Mouse (Mus musculus) adrenal gland (tissue): Measurements from ENCODE around the gene Gm17482.
"Not testable (repeated sequence)": the region's sequence is repeated elsewhere in the genome, so short reads cannot be mapped to it uniquely, and the experiment has no call there.

ENCODE experiments used
- intact Hi-C: fragments of 180-260 bp; cut with DNase I; formaldehyde crosslinking; loops from one replicate; pipeline ENCODE4 v1.15.1; 2025
- long read RNA-seq, 2 experiments: library from polyadenylated mRNA; unstranded; transcript quantifications; one replicate each; pipeline ENCODE4 v2.0.0; 2020; ENCODE audit warnings: borderline replicate concordance in 1 of 2; ENCODE audit not compliant: insufficient replicate concordance in 1 of 2

Gm17482 gene
- long read RNA-seq, experiment 1, partial matches to known transcripts = 0 of 1 reads
- long read RNA-seq, experiment 1, other reads (novel, unspliced or antisense) = 1 of 1 reads
- long read RNA-seq, experiment 2 = 0 reads

DNA sequence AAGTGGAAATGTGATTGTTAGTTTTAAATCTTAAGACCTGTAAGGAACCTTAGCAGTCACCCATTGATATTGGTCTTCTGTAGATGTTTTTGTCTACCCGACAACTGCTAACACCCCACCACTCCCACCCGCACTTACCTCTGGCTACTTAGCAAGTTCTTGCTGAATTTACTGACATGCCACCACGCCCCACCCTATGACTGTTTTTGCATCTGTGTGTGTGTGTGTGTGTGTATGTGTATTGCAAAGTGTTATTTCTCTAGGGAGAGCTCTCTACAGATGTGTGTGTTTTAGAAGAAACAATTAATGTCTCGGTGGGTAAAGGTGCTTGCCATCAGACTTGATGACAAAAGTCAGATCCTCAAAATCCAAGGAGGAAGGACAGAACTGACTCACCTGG, at the start of gene Gm17482:
Gene Gm17482 (plus strand): TSS at position 301 of the 400 bp plus-strand sequence.
- intact Hi-C loops = loop anchor here (1.0 kb wide), 2 partner anchors 40 to 312 kb away; no protein-coding TSS in a partner anchor

DNA sequence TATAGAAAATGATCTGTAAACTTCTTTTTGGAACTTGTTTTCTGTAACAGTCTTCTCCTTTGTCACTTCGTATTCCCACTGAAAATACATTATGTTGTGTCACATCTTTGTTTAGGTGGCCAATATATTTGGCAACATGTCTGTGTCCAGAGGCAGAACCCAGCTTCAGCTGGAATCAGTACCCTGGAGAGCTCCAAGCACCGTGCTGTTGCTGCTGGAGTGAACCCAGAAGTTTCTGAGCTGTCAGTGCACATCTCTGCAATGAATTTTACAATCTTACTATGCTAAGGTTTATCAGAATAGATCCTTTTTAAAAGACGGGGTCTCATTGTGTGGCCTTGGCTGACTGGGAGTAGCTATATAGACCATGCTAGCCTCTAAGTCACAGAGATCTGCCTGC, 48.3 kb upstream of the Gm17482 start:
- intact Hi-C loops = loop anchor here (5.0 kb wide), 1 partner anchor 43 kb away; no protein-coding TSS in a partner anchor

DNA sequence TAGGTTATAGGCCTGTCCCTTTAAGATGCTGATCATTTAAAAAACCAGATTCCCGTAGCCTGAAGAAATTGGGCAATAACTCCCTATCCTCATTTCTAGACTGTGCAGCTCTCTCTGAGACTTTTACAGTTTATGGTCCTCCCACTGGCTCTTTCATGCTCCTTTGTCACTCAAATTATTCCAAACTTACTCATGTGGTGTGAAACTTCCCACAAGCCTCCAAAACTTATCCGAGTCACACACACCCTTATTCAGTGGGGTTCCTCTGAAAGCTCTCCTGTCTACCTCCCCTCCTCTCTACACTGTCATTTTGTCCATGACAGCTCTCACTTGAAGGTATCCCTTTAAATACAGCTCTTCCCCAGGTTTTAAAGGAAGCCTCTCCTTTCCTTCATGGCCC, 46.0 kb upstream of the Gm17482 start:
- intact Hi-C loops = no loop called here

DNA sequence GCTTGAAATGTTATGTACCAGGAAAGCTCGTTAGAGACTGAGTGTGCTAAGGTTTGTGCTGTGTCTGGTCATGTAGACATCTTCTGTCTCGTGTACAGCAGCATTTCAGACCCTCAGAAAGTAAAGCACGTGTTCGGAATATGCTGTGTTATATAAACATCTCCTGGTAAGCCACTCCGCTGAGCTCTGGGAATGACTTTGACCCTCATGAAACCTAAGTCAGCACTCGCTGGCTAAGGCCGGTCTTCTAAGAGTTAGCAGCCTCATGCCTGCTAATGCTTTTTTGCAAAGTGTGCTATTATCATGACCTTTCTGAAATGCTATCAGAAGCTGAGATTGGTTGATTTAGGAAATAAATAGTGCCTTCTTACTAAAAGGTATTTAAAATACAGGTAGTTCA, 36.0 kb upstream of the Gm17482 start:
- intact Hi-C loops = no loop called here

DNA sequence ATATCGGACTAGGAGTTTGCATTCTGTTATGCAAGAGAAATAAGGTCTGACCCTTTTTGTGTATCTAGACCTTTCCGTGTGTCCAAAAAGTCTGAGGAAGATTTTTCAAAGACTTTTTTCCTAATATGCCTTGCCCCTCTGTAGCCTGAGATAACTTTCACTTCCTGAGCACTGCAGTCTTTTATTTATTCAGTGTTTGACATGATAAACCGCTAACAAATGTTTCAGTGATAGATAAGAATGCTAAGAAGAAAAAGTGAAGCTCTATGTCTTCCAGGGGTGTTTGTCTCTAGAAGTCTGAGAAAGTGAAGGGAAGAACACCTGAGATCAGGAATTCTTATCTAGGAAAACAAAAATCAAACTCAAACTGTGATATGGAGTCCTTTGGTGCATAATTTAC, 26.4 kb upstream of the Gm17482 start:
- intact Hi-C loops = no loop called here

DNA sequence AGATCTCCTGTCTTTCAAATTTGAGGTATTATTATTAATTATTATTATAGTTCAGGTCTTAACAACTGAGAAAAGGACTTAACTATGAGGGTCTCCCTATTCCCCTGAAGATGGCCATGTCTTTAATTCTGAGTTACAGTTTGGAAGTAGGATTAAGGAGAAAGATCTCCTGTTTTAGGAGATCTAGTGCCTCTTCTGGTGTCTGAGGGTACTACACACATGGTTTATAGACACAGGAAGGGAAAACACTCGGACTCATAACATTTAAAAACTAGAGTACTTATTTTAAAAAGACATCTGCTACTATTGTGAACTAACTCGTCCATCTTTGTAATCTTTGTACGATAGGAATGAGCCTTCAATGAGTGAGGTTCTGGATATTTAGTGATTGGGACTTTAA, 24.1 kb upstream of the Gm17482 start:
- intact Hi-C loops = no loop called here

DNA sequence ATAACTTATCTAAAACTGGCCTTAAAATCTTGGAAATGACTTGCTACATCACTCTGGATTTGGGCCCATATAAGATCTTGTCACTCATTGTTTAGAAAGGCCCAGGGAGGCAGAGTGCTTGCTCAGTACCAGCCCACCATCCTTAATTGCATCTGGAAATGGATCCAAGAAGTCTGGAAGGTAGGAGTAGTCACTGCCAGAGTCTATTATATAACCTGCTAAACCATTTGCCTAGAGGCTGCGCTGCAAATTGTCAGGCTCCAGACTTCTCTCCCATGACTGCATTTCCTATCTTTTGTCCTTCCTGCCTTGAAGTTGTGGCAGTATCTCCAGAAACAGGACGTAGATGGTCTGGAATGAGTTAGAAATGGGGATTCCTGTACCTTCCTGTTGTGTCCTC, 17.0 kb upstream of the Gm17482 start:
- intact Hi-C loops = no loop called here

DNA sequence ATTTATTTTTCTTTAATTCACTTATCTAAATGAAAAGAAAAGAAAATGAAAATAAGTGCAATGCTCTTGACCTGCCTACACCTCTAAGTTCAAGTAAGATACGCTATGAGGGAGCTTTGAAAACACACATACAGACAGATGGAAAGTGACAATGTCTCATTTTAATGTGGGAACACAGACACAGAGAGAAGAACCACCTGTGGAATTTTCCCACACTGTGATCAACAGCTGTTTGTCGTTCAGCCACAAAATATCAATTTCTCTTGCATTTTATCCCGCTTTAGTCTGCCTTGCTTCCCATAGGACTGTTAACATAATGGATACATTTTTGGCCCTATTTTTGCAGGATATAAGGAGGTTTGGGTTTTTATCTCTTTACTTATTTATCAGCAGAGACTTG, 16.3 kb upstream of the Gm17482 start:
- intact Hi-C loops = no loop called here

DNA sequence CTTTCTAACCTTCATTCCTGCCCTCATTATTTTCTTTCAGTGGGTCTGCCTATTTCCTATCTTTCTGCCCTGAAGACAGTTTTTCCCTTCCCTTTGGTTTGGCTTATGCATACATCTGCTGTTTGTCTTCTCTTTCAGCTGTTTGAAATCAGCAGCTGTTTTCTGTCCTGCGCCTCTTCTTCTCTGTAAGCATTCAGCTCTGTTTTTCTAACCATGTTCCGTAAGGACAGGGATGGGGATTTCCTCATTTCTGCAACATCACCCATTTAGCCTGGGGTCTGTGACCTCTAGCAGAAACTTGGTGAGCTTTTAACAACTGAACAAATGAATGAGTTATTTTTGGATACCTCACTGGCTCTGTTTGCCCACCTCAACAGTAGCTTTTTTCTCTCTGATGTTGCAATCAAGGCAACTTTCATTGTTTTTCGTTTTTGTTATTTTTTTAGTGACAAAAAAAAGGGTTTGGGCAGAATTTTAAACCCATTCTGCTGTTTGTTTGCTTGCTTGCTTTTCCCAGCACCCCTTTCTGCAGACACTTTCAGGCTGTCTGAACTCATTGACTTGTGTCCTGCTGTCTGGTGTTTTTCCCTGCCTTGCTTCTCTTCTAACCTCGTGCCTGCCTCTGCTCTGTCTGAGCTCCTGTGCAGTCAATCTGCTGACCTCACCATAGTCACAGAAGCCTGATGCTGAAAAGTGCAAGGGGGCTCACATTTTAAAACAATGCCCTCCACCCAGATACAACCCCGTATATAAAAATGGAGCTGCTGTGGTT, 14.8 kb upstream of the Gm17482 start:
- intact Hi-C loops = no loop called here

DNA sequence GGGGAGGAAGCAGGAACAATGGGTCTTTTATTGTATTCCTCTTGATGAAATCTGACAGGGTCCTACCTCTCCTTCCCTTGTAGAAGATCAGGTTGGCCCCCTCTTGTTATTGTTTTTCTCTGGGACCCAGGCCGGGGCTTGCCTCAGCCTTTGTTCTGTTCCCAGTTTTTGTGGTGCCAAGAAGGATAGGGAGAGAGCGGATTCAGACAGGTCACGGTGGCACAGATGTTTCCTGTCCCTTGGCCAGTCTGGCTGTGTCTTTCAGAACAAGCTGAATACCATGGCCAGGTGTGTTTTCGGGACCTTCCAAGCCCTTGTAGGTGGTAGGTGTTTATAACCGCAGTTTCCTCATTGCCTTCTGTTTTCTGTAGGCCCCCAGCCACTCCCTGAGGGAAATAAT, 14.0 kb upstream of the Gm17482 start:
- intact Hi-C loops = no loop called here

DNA sequence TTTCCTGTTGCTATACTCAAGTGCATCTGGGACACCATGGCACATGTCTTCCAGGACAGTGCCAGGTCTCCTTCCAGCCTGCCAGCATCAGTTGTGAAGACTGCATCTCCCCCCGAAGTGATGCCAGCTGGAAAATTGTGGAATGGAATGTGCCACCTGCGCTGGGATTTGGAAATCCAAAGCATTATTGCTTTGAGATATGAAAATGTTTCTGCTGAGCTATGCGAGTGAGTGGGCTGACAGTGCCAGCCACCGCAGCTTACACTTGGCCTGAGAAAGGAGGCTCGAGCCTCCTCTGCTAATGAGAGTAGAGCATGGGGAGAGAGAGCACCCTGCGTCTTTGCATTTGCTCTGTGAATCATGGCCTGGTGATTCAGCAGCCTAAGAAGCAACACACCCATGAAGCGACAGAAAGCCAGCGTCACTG, 5.9 kb upstream of the Gm17482 start:
- intact Hi-C loops = loop anchor here (5.0 kb wide), 1 partner anchor 44 kb away; no protein-coding TSS in a partner anchor

DNA sequence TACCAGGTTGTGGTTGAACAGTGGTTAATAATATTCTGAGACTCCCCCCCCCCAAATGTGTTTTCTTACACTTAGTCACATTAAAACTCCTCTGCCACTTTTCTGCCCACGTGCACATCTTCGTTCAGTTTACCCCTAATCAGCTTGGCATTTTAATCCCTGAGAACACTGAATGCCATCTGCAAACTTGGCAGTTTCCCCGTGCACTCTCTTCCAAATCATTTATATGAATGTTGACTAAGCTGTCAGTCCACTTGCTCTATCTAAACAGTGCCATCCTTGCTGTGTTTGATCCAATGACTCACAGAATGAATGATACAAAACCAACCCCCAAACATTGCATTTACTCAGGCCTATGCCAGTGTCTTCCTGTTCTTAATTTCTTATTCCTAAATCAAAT, 1.6 kb upstream of the Gm17482 start:
- intact Hi-C loops = no loop called here

DNA sequence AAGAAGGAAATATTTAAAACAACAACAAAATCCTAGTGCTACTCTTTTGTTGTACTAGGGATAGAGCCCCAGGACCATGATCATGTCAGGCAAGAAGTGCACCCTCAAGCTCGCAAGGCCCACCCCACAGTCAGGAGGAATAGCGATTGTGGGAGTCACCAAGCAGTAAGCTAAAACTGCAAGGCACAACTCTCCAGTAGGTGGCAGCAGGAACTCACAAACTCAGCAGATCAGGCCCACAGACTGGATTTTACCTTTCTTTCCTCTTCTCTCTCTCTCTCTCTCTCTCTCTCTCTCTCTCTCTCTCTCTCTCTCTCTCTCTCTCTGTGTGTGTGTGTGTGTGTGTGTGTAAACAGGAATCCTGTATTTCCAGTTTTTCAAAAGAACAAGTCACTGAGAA, 386 bp downstream of the Gm17482 start:
- intact Hi-C loops = loop anchor here (1.0 kb wide), 2 partner anchors 40 to 312 kb away; no protein-coding TSS in a partner anchor

DNA sequence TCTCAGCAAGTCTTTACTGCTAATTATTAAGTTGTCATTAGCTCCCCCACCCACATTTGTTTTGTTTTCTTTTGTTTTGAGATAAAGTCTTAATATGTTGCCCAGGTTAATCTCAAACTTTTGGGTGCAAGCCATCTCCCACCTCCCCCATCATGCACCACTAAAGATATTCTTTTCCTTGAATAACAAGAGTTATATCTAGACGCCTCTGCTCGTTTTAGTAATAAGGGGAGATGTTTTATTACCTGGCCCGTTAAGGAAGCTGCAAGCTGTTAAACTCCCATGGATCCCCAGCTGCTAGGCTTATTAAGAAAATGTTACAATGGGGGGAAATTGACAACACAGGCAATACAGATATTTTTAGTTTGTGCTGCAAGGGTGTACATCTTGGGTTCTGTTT, 3.4 kb downstream of the Gm17482 start:
- intact Hi-C loops = no loop called here

DNA sequence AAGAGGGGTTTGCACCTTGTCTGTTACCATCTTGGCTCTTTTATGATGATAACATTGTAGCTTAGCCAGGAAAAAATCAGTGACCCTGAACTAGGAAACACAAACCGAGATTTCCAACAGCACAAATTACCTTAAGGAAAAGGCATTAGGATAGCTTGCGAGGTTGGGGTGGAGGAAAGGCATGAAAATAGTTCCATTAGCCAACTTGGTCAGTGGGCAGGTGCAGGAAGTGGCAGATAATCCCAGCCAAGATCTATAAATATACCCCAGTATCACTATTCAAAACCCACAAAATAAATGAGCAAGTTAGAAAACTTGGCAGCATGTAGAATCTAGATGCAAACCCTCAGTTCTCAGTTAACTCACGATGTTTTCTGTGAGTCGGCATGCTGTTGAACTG, 4.7 kb downstream of the Gm17482 start:
- intact Hi-C loops = no loop called here

DNA sequence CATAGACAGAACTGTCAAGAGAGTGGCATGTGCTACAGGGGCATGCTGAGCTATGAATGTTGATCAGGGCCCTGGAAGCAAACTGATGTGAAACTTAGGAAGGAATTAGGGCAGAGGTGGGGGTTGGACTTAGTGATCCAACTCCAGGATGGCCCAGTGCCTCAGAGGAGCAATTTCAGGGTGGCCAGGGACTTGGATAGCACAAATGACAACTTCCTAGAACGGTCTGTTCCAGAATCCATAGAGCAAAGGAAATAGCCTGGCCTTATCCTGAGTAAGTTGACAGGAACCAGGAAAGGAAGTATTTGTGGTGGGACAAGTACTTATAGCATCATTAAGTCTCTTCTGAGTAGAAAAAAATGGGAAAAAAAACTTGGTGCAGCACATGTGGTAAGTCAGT, 5.4 kb downstream of the Gm17482 start:
- intact Hi-C loops = no loop called here

DNA sequence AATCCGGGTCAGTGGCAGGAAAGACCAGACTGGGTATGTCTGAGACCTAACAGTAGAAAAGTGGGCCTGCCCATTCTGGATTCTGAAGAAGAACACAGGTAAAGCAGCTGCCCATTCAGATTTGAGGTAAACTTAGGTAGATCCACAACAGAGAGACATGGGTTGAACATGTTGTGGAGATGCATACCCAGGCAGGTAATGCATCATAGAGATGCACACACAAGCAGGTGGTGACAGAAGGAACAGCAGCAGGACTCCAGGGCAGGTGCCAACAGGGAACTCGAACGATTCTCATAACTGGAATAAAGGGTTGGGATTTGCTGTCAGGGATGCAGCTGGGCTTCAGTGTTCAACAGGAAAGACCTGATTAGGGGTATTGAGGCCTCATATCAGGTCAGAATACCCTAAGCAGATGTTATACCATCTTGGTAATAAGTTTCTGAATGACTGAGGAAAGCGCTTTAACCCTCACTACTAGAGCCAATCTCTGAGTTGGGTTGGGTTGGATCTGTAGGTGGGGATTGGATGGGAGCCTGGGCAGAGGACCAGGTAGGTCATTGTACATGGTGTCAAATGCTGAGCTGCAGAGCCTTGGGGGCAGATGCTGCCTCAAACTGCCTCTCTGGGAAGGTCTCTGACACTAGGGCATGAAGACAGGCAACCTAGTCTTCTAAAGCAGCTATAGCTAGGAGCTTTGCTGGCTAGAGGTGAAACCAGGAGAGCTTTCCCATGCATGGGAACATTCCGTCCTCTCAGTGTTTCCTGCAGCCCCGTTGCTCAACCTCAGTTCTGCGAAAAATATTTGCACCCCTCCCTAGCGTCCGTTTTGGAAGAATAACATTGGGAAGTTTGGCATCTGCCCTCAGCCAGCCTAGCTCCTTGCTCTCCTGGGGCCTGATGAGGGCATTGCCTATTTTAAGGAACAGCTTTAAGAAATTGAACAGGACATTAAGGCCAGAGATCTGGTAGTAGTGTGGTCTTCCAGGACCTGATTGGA, 11.2 kb downstream of the Gm17482 start:
- intact Hi-C loops = no loop called here

DNA sequence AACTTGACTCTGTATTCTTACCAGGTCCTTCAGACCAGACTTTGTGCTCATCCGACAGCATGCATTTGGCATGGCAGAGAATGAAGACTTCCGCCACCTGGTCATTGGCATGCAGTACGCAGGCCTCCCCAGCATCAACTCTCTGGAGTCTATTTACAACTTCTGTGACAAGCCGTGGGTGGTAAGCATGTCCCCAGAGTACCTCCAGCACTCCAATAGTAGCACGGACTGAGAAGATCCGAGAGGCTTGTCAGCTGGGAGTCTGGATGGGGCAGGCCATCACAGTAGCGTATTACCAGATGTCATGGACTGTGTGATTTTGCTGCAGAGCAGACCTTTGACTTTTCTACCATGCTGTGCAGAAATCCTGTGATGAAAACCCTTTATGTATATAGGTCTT, 12.2 kb downstream of the Gm17482 start:
- intact Hi-C loops = no loop called here

DNA sequence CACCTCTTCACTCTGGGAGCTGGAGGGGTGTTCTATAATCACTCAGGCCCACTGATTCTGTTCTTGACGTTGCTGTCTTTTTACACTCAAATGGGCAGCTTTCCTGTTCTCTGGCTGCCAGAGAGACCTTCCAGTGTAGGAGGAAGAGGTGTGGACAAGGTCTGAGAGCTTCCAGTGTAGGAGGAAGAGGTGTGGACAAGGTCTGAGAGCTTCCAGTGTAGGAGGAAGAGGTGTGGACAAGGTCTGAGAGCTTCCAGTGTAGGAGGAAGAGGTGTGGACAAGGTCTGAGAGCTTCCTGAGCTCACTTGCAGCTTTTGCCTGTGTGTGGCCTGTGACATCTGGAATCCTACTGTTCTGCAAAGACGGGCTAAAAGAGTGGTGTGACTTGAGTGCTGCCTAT, 13.3 kb downstream of the Gm17482 start:
- intact Hi-C loops = not testable (repeated sequence)

DNA sequence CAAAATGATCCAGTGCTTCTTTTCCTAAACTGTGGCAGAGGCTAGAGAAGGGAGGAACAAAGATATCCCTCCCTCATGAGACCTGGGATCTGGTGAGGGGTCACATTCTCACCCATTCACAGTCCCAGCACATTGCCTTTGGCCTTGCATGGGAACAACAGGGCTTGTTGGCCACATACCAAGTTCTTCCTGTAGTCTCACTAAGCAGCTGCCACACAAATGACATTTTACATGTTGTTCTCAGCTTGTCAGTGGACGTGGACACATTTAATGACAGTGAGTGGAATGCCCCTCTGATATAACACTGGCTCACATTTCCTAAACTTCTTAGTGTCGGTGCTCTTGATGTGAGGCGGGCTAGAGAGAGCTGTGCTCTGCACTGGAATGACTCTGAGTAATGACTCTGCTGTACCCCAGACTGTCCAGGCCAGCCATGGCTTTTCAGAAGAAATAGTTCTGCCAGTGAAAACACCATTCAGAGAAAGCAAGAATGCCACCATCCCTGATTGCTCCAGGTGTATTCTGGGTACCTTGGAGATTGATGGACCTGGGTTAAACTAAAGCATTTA, 14.1 kb downstream of the Gm17482 start:
- intact Hi-C loops = no loop called here

DNA sequence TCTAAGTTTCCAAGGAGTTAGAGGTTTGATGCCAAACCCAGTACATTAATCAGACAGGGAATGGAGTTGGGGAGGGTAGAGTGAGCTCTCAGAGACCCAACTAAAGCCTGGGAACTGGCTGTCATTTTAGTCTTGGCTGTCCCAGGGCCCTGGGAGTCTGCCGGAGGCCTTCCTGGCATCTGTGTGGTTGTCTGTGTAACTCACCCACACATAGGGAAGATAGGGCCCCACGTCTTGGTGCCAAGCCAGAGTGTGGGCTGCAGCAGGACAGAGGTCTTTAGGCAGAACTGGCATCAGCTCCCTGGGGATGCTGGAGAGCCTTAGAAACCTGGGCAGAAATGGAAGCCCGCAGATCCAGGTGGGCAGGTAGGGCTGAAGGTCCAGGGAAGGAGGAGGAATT, 14.8 kb downstream of the Gm17482 start:
- intact Hi-C loops = no loop called here

DNA sequence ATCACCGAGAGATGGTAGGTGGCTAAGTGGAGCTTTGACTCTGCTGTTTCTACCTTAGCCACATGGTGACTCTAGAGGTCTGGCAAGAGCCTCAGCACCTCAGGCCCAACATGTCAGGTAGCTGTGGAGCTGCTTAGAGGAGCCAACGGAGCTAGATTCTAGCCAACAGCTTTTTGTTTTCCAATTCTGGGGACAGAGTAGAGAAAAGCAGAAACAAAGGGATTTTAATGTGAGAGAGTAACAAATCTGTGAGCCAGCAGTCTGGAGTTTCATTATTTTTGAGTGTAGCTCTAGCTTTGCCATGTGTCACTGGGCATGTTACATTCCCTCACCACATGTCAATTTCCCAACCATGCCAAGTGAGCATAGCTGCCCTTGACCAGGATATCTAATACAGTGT, 17.1 kb downstream of the Gm17482 start:
- intact Hi-C loops = no loop called here
